Mouse (Mus musculus): ENCODE measurements around the gene Tmco1.

GRCm38 (mm10) chr1:167284258-167284836 lies 23.8 kb upstream of the Tmco1 start:
- peak; percentile 12 for TF ChIP-seq CTCF (IDR thresholded peaks at IDR 0.05; ENCODE audit: control insufficient read depth, insufficient read depth, insufficient read length)
- TF ChIP-seq MYOD1 (IDR thresholded peaks at IDR 0.05; ENCODE audit: control insufficient read depth, insufficient read length, low read depth) = no peak
- TF ChIP-seq USF1 (IDR thresholded peaks at IDR 0.05; ENCODE audit: low read depth) = no peak
- no peak for TF ChIP-seq MYOG (IDR thresholded peaks at IDR 0.05; ENCODE audit: control insufficient read depth, extremely low read depth, insufficient read length)

Data from C2C12 (cell line).